Mouse (Mus musculus) small intestine, adult 2 months (tissue): ENCODE data around the gene Reep3. TPM values are rescaled to one million over a fixed set of nuclear protein-coding genes. Genes with fewer than 3 reads are reported as not detected.
A peak's percentile ranks its signal among the peaks of the same experiment; 100 is the strongest.

Experiments
- H3K27ac ChIP-seq: fragments of 200-500 bp; 2 replicates; pipeline ENCODE4 v1.5.1; 2012; ENCODE audit warnings: low read depth, low read length, control low read depth, inconsistent platforms; ENCODE audit not compliant: insufficient read depth
- H3K27me3 ChIP-seq: fragments of 200-500 bp; 2 replicates; pipeline ENCODE4 v1.6.1; 2012; ENCODE audit warnings: mild to moderate bottlenecking, moderate library complexity, low read length, inconsistent platforms; ENCODE audit not compliant: control insufficient read depth, insufficient read depth
- H3K36me3 ChIP-seq: fragments of 200-500 bp; 2 replicates; pipeline ENCODE4 v1.6.1; 2012; ENCODE audit warnings: mild to moderate bottlenecking, low read length, control low read depth, inconsistent platforms; ENCODE audit not compliant: control insufficient read depth, insufficient read depth
- H3K4me1 ChIP-seq: fragments of 200-500 bp; 2 replicates; pipeline ENCODE4 v1.6.1; 2012; ENCODE audit warnings: low read length, inconsistent platforms, mixed read lengths; ENCODE audit not compliant: control insufficient read depth, insufficient read depth, insufficient read length
- H3K4me3 ChIP-seq: fragments of 200-500 bp; 2 replicates; pipeline ENCODE4 v1.5.1; 2012; ENCODE audit warnings: low read depth, mild to moderate bottlenecking, control low read depth, inconsistent platforms, low read length, moderate library complexity
- CTCF ChIP-seq: fragments of 200-500 bp; IDR thresholded peaks from 2 replicates; pipeline ENCODE4 v1.5.1; 2012; ENCODE audit warnings: low read depth, mild to moderate bottlenecking, control low read depth, inconsistent platforms, low read length, moderate library complexity, mixed read lengths; ENCODE audit not compliant: insufficient replicate concordance, insufficient read length; ENCODE audit errors: extremely low read depth
- POLR2A ChIP-seq: fragments of 200-500 bp; IDR thresholded peaks from 2 replicates; pipeline ENCODE4 v1.6.1; 2012; ENCODE audit warnings: low read depth, mild to moderate bottlenecking, control low read depth, inconsistent platforms, low read length, moderate library complexity
- WGBS: fragments of 180-500 bp; shearing (Covaris S2); methylation state at CpG from one replicate; pipeline ENCODE4 v1.1.7; 2018; 5-methylcytosine and 5-hydroxymethylcytosine counted together
- polyA plus RNA-seq: library from polyadenylated mRNA; depleted of rRNA; stranded (reverse); fragments of >200 nt; gene quantifications from 2 replicates; pipeline ENCODE4 v1.2.3, GENCODE M21; 2012

The Reep3 gene
- polyA plus RNA-seq, 1 experiment, result 16.4 TPM

DNA sequence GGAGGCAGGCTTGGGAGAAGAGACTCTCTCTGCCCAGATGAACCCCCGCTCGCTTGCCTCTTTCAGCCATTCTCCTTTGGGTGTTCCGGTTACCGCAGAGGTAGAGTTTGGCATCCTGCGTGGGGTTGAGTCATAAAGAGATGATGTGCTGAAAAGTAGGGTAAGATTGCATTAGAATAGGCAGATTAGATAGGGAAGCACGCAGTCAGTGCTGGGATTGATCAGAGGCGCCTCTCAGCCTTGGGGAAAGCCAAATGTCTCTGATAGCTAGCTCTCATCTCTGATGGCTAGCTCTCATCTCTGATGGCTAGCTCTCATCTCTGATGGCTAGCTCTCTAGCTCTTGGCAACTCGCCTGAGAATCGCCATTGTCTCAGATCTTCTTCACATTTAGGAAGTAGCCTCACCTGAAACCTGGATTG is 4.1 kb upstream of the Reep3 start:
- Histone ChIP-seq H3K27ac (peak overlapping the region; percentile 74), H3K36me3 (peaks cover 1% of the 10 kb centered on the region; the same call in 1 of the 2 replicates), H3K4me3 (no peak overlapping the region), H3K4me1 (peaks cover 29% of the 10 kb centered on the region), H3K27me3 (no peaks in the 10 kb centered on the region)
- TF ChIP-seq CTCF, result no peak
- TF ChIP-seq POLR2A, result no peak
- 59% methylated on average over 9 of the region's 9 CpGs for WGBS

DNA sequence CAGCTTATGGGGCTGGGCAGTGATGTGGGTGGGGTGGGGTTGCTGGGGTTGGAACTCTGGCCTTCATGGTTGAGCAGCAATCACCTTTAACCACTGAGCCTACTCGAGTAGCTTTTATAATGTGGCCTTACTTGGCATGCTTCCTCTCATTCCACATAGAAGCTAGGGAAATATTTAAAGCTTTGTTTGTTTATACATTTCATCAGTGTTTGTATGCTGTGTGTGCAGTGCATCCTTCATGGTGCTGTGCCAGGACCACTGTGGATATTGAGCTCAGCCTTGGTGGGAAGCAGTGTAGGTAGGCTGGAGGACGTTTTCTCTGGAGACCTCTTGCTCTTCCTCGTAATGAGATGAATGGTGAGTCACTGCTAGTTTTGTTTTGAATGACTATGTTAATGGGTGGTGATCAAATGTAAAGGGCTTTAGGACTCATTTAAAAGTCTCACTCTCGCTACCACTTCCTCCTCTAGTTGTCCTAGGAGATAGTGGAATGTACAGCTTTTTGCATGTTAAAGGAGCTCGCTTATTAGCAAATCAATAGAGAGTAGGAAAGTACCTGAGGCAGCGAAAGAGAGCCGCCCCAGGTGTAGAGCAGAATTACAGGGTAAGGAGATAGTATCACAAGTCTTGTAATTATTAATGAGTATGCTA is 3.4 kb upstream of the Reep3 start:
- H3K36me3 ChIP-seq, result peaks cover 1% of the 10 kb centered on the region; the same call in 1 of the 2 replicates
- peak overlapping the region; percentile 70 for H3K27ac ChIP-seq
- H3K27me3 ChIP-seq, result no peaks in the 10 kb centered on the region
- peaks cover 29% of the 10 kb centered on the region for H3K4me1 ChIP-seq
- WGBS, result 21% methylated on average over 7 of the region's 7 CpGs
- TF ChIP-seq CTCF (no peak), POLR2A (no peak)
- no peak overlapping the region for H3K4me3 ChIP-seq

DNA sequence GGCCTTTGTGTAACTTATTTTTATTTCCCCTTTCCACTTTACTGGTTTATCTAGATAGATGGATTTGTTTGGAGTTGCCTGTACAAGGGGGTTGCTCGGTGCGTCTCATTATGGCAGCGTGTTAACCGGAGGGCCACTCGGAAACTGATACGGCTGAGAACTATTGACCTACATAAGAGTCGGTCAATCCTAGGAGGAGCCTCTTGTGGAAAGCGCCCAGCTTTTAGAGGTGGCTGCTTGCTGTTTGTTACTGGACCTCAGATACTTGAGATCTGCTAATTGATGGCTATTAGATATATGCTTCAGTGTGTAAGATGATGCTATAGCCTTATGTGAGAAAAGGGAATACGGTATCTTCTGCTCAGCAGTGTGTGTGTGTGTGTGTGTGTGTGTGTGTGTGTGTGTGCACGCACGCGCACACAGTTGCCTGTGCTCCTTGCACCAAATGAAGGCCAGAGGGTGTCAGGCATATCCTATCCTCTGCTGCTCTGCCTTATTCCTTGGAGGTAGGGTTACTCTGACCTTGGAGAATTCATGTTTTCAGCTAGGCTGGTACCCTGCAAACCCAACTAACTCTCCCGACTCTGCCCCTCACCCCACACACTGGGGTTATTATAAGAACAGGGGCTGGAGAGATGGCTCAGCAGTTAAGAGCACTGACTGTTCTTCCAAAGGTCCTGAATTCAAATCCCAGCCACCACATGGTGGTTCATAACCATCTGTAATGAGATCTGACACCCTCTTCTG is 2.6 kb upstream of the Reep3 start:
- TF ChIP-seq CTCF (no peak), POLR2A (no peak)
- Histone ChIP-seq H3K4me3 (no peak overlapping the region), H3K27me3 (no peaks in the 10 kb centered on the region), H3K27ac (peak overlapping the region; percentile 50), H3K36me3 (peaks cover 1% of the 10 kb centered on the region; the same call in 1 of the 2 replicates), H3K4me1 (peaks cover 33% of the 10 kb centered on the region)
- WGBS, result 79% methylated on average over 13 of the region's 13 CpGs

DNA sequence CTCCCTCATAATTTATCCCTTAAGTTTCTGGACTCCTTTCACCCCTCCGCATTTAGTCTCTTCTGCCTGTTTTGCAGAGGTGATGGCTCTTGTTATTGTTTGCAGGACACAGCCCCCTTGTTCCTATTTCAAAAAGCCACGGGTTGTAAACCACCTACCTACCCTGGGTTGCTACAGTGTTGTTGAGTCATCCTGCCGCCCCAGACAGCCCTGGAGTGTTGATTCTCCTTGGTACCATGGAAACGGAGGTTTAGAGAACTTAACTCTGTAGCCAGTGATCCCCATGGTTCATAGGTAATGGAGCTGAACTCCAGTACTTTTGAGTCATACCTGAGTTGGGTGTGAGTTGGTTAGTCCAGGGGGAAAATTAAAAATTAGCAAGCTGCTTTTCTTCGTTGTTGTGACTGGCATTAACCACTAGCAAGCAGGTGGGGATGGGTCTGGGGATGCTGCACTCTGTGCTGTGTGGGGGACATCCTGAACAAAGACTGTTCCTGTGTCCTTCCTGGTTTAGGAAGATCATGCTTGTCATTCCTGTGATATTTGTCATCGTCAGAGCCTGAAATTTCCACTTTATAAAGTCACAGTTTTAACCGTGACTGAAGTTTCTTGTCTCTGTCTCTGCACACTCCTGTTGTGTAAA is 1.8 kb upstream of the Reep3 start:
- Histone ChIP-seq H3K27ac (0 out of 2 replicates have a peak overlapping the region, but pooled peaks have one; percentile 15), H3K36me3 (peaks cover 1% of the 10 kb centered on the region; the same call in 1 of the 2 replicates), H3K4me3 (no peak overlapping the region), H3K27me3 (no peaks in the 10 kb centered on the region), H3K4me1 (peaks cover 39% of the 10 kb centered on the region)
- 34% methylated on average over 7 of the region's 7 CpGs for WGBS
- TF ChIP-seq CTCF (no peak), POLR2A (no peak)

DNA sequence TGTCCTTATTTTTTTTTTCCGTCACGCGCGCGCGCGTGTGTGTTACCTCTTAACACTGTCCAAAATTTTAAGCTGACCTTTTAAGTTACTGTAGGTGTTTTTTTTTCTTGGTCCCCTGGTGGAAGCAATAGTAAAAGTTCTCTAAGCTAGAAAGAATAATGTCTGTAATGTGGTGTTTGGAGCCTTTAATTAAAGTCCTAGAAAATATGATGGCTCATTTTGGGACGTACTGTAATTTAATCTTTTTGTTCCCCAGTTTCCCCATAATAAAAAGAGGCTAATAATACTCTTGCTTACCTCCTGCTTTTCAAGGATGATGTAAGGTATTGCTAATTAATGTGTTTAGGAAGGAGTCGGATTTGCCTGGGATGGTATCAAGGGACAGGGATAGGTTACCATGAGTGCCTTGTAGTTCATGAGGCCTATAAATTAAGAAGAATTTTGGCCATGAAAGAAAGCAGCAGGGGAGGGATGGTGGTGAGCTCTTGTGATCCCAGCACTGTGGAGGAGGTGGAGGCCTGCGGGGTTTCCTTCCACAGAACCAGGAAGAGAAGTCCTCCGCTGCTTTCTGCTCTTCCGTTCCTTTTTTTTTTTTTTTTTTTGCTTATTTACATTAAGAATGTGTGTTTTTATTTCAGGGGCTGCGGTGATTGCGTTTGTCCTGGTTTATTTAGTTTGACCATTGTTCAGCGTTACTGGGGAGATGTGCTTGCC is 849 bp upstream of the Reep3 start:
- H3K27ac ChIP-seq, result peak overlapping the region; percentile 79
- peaks cover 1% of the 10 kb centered on the region; the same call in 1 of the 2 replicates for H3K36me3 ChIP-seq
- WGBS, result 1% methylated on average over 15 of the region's 15 CpGs
- H3K4me1 ChIP-seq, result peaks cover 38% of the 10 kb centered on the region
- peak overlapping the region; percentile 96 for H3K4me3 ChIP-seq
- peak; percentile 5; the same call in 1 of the 2 replicates for TF ChIP-seq CTCF
- TF ChIP-seq POLR2A, result no peak
- no peaks in the 10 kb centered on the region for H3K27me3 ChIP-seq

GRCm38 (mm10) chr10:67095798-67096620 is 736 bp downstream of the Reep3 start, which contains the start of gene Jmjd1c:
Gene Jmjd1c (plus strand): TSS chr10:67096125.
- WGBS, result under 1% methylated on average over 73 of the region's 73 CpGs
- TF ChIP-seq POLR2A, result peak; percentile 13; the same call in 1 of the 2 replicates
- TF ChIP-seq CTCF, result no peak; the same call in 1 of the 2 replicates

More at GRCm38 (mm10) chr10:67095798-67096620, 736 bp downstream of the Reep3 start, which contains the start of gene Jmjd1c:
- Histone ChIP-seq H3K27me3 (no peaks in the 10 kb centered on the region), H3K4me3 (peak within 1 kb of the TSS; percentile 96), H3K4me1 (peaks cover 29% of the 10 kb centered on the region), H3K36me3 (no peaks in the 10 kb centered on the region), H3K27ac (peak within 1 kb of the TSS; percentile 98)
